Mouse (Mus musculus): ENCODE results near the gene Trhr2. TPM values are rescaled to one million over a fixed set of nuclear protein-coding genes. Genes with fewer than 3 reads are reported as not detected.

Trhr2 gene
- polyA plus RNA-seq, 1 experiment = 0.10 TPM

DNA sequence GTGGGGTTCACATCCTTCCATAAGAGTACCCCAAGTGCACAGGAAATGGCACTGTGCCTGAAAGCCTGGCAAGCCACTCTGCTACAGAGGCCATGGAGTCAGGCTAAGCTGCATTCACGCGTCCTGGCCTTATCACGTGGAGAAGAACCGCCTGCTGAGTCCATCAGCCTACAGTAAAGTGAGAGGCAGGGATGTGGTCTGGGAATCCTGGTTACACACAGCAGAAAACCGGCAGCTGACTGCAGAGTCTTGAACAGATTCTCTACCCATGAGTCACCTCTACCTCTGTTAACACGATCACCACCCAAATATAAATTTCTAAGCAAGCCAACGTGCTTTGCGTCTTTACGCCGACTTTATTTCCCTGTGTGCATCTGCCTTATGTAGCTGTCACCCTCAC is 7.9 kb upstream of the Trhr2 start:
- no peaks in the 10 kb centered on the region for H3K27me3 ChIP-seq (ENCODE audit: control insufficient read depth, insufficient read depth, low read length)
- H3K27ac ChIP-seq (ENCODE audit: control insufficient read depth, insufficient read depth, low read depth, low read length) = no peak overlapping the region
- TF ChIP-seq CTCF (IDR thresholded peaks at IDR 0.05; ENCODE audit: control insufficient read depth, insufficient read depth, insufficient replicate concordance, low read depth, low read length) = no peak
- TF ChIP-seq POLR2A (IDR thresholded peaks at IDR 0.05; ENCODE audit: control insufficient read depth, low read depth, low read length) = no peak
- H3K36me3 ChIP-seq (ENCODE audit: control insufficient read depth, insufficient read depth, low read length) = no peaks in the 10 kb centered on the region
- H3K4me1 ChIP-seq (ENCODE audit: control insufficient read depth, insufficient read depth, low read length) = no peaks in the 10 kb centered on the region
- no peak overlapping the region for H3K4me3 ChIP-seq (ENCODE audit: control insufficient read depth, low read depth, low read length)

DNA sequence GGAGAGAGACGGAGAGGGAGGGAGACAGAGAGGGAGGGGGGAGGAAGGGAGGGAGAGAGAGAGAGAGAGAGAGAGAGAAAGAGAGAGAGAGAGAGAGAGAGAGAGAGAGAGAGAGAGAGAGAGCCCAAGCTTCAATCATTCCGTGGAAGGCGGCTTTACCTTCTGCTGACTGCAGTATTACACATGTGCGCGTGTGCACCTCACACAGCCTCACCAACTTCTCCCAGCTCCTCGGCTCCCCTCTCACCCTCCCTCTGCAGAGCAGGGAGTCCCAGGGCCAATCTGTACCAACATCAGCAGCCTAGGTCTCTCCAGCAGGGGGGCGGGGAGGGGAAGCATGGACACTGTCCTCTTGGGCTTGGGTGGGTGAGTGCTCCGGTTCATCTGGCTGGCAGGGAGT is 2.4 kb upstream of the Trhr2 start:
- H3K4me1 ChIP-seq (ENCODE audit: control insufficient read depth, insufficient read depth, low read length) = no peaks in the 10 kb centered on the region
- H3K4me3 ChIP-seq (ENCODE audit: control insufficient read depth, low read depth, low read length) = no peak overlapping the region
- no peak for TF ChIP-seq POLR2A (IDR thresholded peaks at IDR 0.05; ENCODE audit: control insufficient read depth, low read depth, low read length)
- no peak for TF ChIP-seq CTCF (IDR thresholded peaks at IDR 0.05; ENCODE audit: control insufficient read depth, insufficient read depth, insufficient replicate concordance, low read depth, low read length)
- no peaks in the 10 kb centered on the region for H3K36me3 ChIP-seq (ENCODE audit: control insufficient read depth, insufficient read depth, low read length)
- H3K27ac ChIP-seq (ENCODE audit: control insufficient read depth, insufficient read depth, low read depth, low read length) = no peak overlapping the region
- H3K27me3 ChIP-seq (ENCODE audit: control insufficient read depth, insufficient read depth, low read length) = no peaks in the 10 kb centered on the region

DNA sequence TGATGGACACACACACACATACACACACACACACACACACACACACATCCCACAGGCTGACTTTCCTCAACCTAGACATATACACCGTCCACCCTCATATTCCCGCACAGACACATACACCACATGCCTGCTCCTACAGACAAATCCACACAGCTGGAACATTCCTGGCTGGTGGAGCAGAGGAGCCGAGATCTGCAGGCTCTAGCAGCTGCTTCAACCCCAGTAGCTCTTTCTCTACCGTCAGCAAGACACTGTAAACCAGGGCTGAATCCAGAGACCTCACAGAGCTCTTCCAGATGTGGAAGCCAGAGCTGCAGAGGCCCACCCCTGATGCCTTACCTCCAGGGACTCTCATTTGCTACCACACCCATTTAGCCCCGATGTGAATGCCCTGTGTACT is 1.7 kb upstream of the Trhr2 start:
- Histone ChIP-seq H3K4me3 (ENCODE audit: control insufficient read depth, low read depth, low read length) (no peak overlapping the region), H3K27ac (ENCODE audit: control insufficient read depth, insufficient read depth, low read depth, low read length) (no peak overlapping the region), H3K36me3 (ENCODE audit: control insufficient read depth, insufficient read depth, low read length) (no peaks in the 10 kb centered on the region), H3K27me3 (ENCODE audit: control insufficient read depth, insufficient read depth, low read length) (no peaks in the 10 kb centered on the region), H3K4me1 (ENCODE audit: control insufficient read depth, insufficient read depth, low read length) (no peaks in the 10 kb centered on the region)
- TF ChIP-seq POLR2A (IDR thresholded peaks at IDR 0.05; ENCODE audit: control insufficient read depth, low read depth, low read length) (no peak), CTCF (IDR thresholded peaks at IDR 0.05; ENCODE audit: control insufficient read depth, insufficient read depth, insufficient replicate concordance, low read depth, low read length) (no peak)

GRCm38 (mm10) chr8:122359111-122359775 is 1.3 kb downstream of the Trhr2 start:
- Histone ChIP-seq H3K4me3 (ENCODE audit: control insufficient read depth, low read depth, low read length) (no peak overlapping the region), H3K4me1 (ENCODE audit: control insufficient read depth, insufficient read depth, low read length) (no peaks in the 10 kb centered on the region), H3K27ac (ENCODE audit: control insufficient read depth, insufficient read depth, low read depth, low read length) (no peak overlapping the region), H3K36me3 (ENCODE audit: control insufficient read depth, insufficient read depth, low read length) (no peaks in the 10 kb centered on the region), H3K27me3 (ENCODE audit: control insufficient read depth, insufficient read depth, low read length) (no peaks in the 10 kb centered on the region)
- TF ChIP-seq CTCF (IDR thresholded peaks at IDR 0.05; ENCODE audit: control insufficient read depth, insufficient read depth, insufficient replicate concordance, low read depth, low read length) = no peak
- TF ChIP-seq POLR2A (IDR thresholded peaks at IDR 0.05; ENCODE audit: control insufficient read depth, low read depth, low read length) = no peak

- no peaks in the 10 kb centered on the region for H3K27me3 ChIP-seq (ENCODE audit: control insufficient read depth, insufficient read depth, low read length)
- no peak overlapping the region for H3K27ac ChIP-seq (ENCODE audit: control insufficient read depth, insufficient read depth, low read depth, low read length)
- no peak for TF ChIP-seq POLR2A (IDR thresholded peaks at IDR 0.05; ENCODE audit: control insufficient read depth, low read depth, low read length)
- H3K36me3 ChIP-seq (ENCODE audit: control insufficient read depth, insufficient read depth, low read length) = no peaks in the 10 kb centered on the region
- H3K4me1 ChIP-seq (ENCODE audit: control insufficient read depth, insufficient read depth, low read length) = no peaks in the 10 kb centered on the region
- H3K4me3 ChIP-seq (ENCODE audit: control insufficient read depth, low read depth, low read length) = no peak overlapping the region
These were observed 2.9 kb downstream of the Trhr2 start for GRCm38 (mm10) chr8:122357641-122358040.

- Histone ChIP-seq H3K4me3 (ENCODE audit: control insufficient read depth, low read depth, low read length) (no peak overlapping the region), H3K4me1 (ENCODE audit: control insufficient read depth, insufficient read depth, low read length) (no peaks in the 10 kb centered on the region), H3K27ac (ENCODE audit: control insufficient read depth, insufficient read depth, low read depth, low read length) (no peak overlapping the region), H3K27me3 (ENCODE audit: control insufficient read depth, insufficient read depth, low read length) (no peaks in the 10 kb centered on the region), H3K36me3 (ENCODE audit: control insufficient read depth, insufficient read depth, low read length) (no peaks in the 10 kb centered on the region)
- no peak for TF ChIP-seq POLR2A (IDR thresholded peaks at IDR 0.05; ENCODE audit: control insufficient read depth, low read depth, low read length)
- TF ChIP-seq CTCF (IDR thresholded peaks at IDR 0.05; ENCODE audit: control insufficient read depth, insufficient read depth, insufficient replicate concordance, low read depth, low read length) = no peak
These were observed 3.3 kb downstream of the Trhr2 start for GRCm38 (mm10) chr8:122357202-122357601.

GRCm38 (mm10) chr8:122355642-122356606 is 4.6 kb downstream of the Trhr2 start:
- no peaks in the 10 kb centered on the region for H3K4me1 ChIP-seq (ENCODE audit: control insufficient read depth, insufficient read depth, low read length)
- no peak overlapping the region for H3K27ac ChIP-seq (ENCODE audit: control insufficient read depth, insufficient read depth, low read depth, low read length)
- H3K36me3 ChIP-seq (ENCODE audit: control insufficient read depth, insufficient read depth, low read length) = no peaks in the 10 kb centered on the region
- H3K4me3 ChIP-seq (ENCODE audit: control insufficient read depth, low read depth, low read length) = no peak overlapping the region
- TF ChIP-seq POLR2A (IDR thresholded peaks at IDR 0.05; ENCODE audit: control insufficient read depth, low read depth, low read length) (no peak), CTCF (IDR thresholded peaks at IDR 0.05; ENCODE audit: control insufficient read depth, insufficient read depth, insufficient replicate concordance, low read depth, low read length) (no peak)
- H3K27me3 ChIP-seq (ENCODE audit: control insufficient read depth, insufficient read depth, low read length) = no peaks in the 10 kb centered on the region
